Mouse (Mus musculus) CH12.LX (cell line): ENCODE measurements around the gene Ica1.

Experiments
- CTCF ChIP-seq, 2 experiments: IDR thresholded peaks in 1 of 2; conservative IDR thresholded peaks in 1 of 2; 2 replicates each; pipeline ENCODE4 v1.5.1; 2011 to 2012; ENCODE audit warnings: low read depth in 2 of 2, low read length in 2 of 2, improper control_type of control experiment in 1 of 2, inconsistent platforms in 1 of 2, mild to moderate bottlenecking in 1 of 2, moderate library complexity in 1 of 2
- E2F4 ChIP-seq: IDR thresholded peaks from 2 replicates; pipeline ENCODE4 v1.6.1; 2011; ENCODE audit warnings: low read depth, low read length, improper control_type of control experiment; ENCODE audit not compliant: insufficient replicate concordance
- MAFK ChIP-seq: IDR thresholded peaks from 2 replicates; pipeline ENCODE4 v1.6.1; 2011; ENCODE audit warnings: low read length, improper control_type of control experiment; ENCODE audit not compliant: insufficient replicate concordance
- MEF2A ChIP-seq: IDR thresholded peaks from 2 replicates; pipeline ENCODE4 v1.6.1; 2014; ENCODE audit warnings: low read depth, mild to moderate bottlenecking, inconsistent platforms, low read length, improper control_type of control experiment, borderline replicate concordance
- POLR2A ChIP-seq: IDR thresholded peaks from 2 replicates; pipeline ENCODE4 v1.6.1; 2011; ENCODE audit warnings: low read depth, mild to moderate bottlenecking, improper control_type of control experiment, low read length
- POLR2AphosphoS2 ChIP-seq: IDR thresholded peaks from 2 replicates; pipeline ENCODE4 v1.6.1; 2011; ENCODE audit warnings: low read depth, low read length, improper control_type of control experiment
- USF2 ChIP-seq: conservative IDR thresholded peaks from 2 replicates; pipeline ENCODE4 v1.6.1; 2011; ENCODE audit warnings: low read depth, low read length, improper control_type of control experiment
- ZKSCAN1 ChIP-seq: IDR thresholded peaks from 2 replicates; pipeline ENCODE4 v1.6.1; 2012; ENCODE audit warnings: low read depth, inconsistent platforms, low read length, improper control_type of control experiment, borderline replicate concordance
- ZMIZ1 ChIP-seq: IDR thresholded peaks from 2 replicates; pipeline ENCODE4 v1.6.1; 2012; ENCODE audit warnings: low read depth, mild to moderate bottlenecking, inconsistent platforms, low read length, improper control_type of control experiment

GRCm38 (mm10) chr6:8719692-8720091, 58.6 kb downstream of the Ica1 start:
- no peak for TF ChIP-seq CTCF (conservative IDR thresholded peaks at IDR 0.05 in 1 of 2, IDR thresholded peaks at IDR 0.05 in 1 of 2; ENCODE audit: low read depth in 2 of 2, low read length in 2 of 2)
- no peak for TF ChIP-seq ZKSCAN1
- no peak for TF ChIP-seq USF2
- TF ChIP-seq E2F4: no peak
- TF ChIP-seq POLR2AphosphoS2: no peak
- TF ChIP-seq POLR2A: no peak
- no peak for TF ChIP-seq ZMIZ1
- TF ChIP-seq MEF2A: no peak
- no peak for TF ChIP-seq MAFK
